Mouse (Mus musculus) heart, adult 2 months (tissue): ENCODE results near the gene Zcchc7. TPM values are rescaled to one million over a fixed set of nuclear protein-coding genes. Genes with fewer than 3 reads are reported as not detected.

Experiments
- DNase-seq, 2 experiments: peaks; one replicate each; pipeline ENCODE4 v3.0.0; 2021
- H3K27ac ChIP-seq: fragments of 200-600 bp; 2 replicates; pipeline ENCODE4 v1.8.1; 2022
- H3K27me3 ChIP-seq: fragments of 200-500 bp; 2 replicates; pipeline ENCODE4 v1.6.1; 2012; ENCODE audit warnings: mild to moderate bottlenecking, low read length, inconsistent platforms, mixed read lengths; ENCODE audit not compliant: control insufficient read depth, insufficient read depth
- H3K36me3 ChIP-seq: fragments of 200-500 bp; 2 replicates; pipeline ENCODE4 v1.6.1; 2012; ENCODE audit warnings: low read length, inconsistent platforms; ENCODE audit not compliant: control insufficient read depth, insufficient read depth
- H3K4me1 ChIP-seq: fragments of 200-500 bp; 2 replicates; pipeline ENCODE4 v1.6.1; 2011; ENCODE audit warnings: low read length; ENCODE audit not compliant: control insufficient read depth, insufficient read depth
- H3K4me3 ChIP-seq: fragments of 200-600 bp; 2 replicates; pipeline ENCODE4 v1.8.1; 2022
- H3K79me2 ChIP-seq: fragments of 200-500 bp; replicated peaks from 2 replicates; pipeline ENCODE4 v1.6.1; 2012; ENCODE audit warnings: mild to moderate bottlenecking, inconsistent platforms, low read length, moderate library complexity, mixed read lengths; ENCODE audit not compliant: control insufficient read depth, insufficient read depth
- H3K9ac ChIP-seq: fragments of 200-500 bp; 2 replicates; pipeline ENCODE4 v1.6.1; 2012; ENCODE audit warnings: low read depth, mild to moderate bottlenecking, control low read depth, inconsistent platforms, low read length, mixed read lengths
- CTCF ChIP-seq: fragments of 200-600 bp; IDR thresholded peaks from 2 replicates; pipeline ENCODE4 v1.8.1; 2022; ENCODE audit warnings: antibody characterized with exemption, mild to moderate bottlenecking, moderate library complexity
- EP300 ChIP-seq: fragments of 200-500 bp; IDR thresholded peaks from 2 replicates; pipeline ENCODE4 v1.6.1; 2011; ENCODE audit warnings: low read depth, low read length, control low read depth; ENCODE audit not compliant: insufficient read depth
- POLR2A ChIP-seq: fragments of 200-500 bp; IDR thresholded peaks from 2 replicates; pipeline ENCODE4 v1.6.1; 2011; ENCODE audit warnings: mild to moderate bottlenecking, low read depth, low read length, control low read depth; ENCODE audit not compliant: insufficient read depth
- WGBS: fragments of 180-500 bp; shearing (Covaris S2); methylation state at CpG from one replicate; pipeline ENCODE4 v1.1.7; 2018; 5-methylcytosine and 5-hydroxymethylcytosine counted together
- intact Hi-C: fragments of 180-260 bp; cut with DNase I; formaldehyde crosslinking; loops from one replicate; pipeline ENCODE4 v1.15.1; 2025
- microRNA-seq, 2 experiments: library from miRNA; unstranded; fragments of <30 nt; microRNA quantifications; one replicate each; pipeline ENCODE4 v1.2.0; 2021
- polyA plus RNA-seq: library from polyadenylated mRNA; depleted of rRNA; stranded (reverse); fragments of >200 nt; gene quantifications from 2 replicates; pipeline ENCODE4 v1.2.3, GENCODE M21; 2012; rRNA removed
- total RNA-seq, 2 experiments: library from RNA; stranded (reverse); gene quantifications; 2 replicates each; pipeline ENCODE4 v1.2.3; 2021

Gene Zcchc7
- total and polyA plus RNA-seq, 3 experiments = 6.7 to 12.9 (median 12.4) TPM

DNA sequence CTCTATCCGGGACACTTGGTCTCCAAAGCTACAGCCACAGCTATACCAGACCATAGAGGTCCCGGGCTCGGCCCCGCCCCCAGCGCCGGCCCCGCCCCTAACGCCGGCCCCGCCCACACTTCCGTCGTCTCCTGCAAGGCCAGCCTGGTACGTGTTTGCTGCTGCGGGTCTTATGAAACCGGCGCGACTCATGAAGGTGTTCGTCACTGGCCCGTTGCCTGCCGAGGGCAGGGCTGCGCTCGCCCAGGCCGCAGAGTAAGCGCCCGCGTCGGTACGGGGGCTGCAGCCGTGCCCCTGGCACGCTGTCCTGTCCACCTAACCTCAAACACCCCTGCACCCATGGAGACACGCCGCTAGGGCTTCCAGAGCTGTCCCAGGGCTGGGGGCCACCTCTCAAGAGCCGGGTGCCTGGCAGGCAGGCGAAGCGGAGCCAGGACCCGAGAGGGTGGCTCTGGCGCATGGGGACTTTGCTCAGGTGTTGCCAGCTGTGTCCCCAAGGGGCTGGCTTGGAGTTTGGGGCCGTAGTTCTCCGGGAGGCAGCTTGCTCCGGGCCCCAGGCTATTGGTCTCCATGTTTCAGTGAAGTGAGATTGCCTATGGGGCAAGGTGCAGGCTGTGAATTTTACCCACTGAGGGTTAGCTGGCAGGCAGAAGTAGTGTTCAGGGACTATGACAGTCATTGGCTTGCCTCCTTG lies 225.8 kb downstream of the Zcchc7 start, which contains the start of gene Grhpr:
TSS of gene Grhpr (plus strand) at position 116 of the 694 bp plus-strand sequence.
- H3K79me2 ChIP-seq = no peaks in the 10 kb centered on the region
- peak; percentile 84 to 87 for DNase-seq
- no peaks in the 10 kb centered on the region for H3K27me3 ChIP-seq
- H3K9ac ChIP-seq = peak within 1 kb of the TSS; percentile 89
- peak within 1 kb of the TSS; percentile 78 for H3K4me3 ChIP-seq
- WGBS = under 1% methylated on average over 40 of the region's 40 CpGs
- intact Hi-C loops = no loop called here
- TF ChIP-seq EP300 = no peak
- TF ChIP-seq CTCF = peak; percentile 62
- peak; percentile 84 for TF ChIP-seq POLR2A
- peaks cover 7% of the 10 kb centered on the region for H3K4me1 ChIP-seq
- no peaks in the 10 kb centered on the region for H3K36me3 ChIP-seq
- peak within 1 kb of the TSS; percentile 89 for H3K27ac ChIP-seq

Small RNA genes within 50 kb of the gene (microRNA-seq; reads per million reads assigned to microRNA genes)
- 0 reads per million in 2 experiments for gene Gm22639

Other genes with a start within 250 kb of the Zcchc7 start
- gene Pax5, start 45.4 kb upstream of the Zcchc7 start, total RNA-seq = 1 to 10 TPM in 1 of 2 experiments, under 1 TPM in 1; 0.68 to 1.5 TPM
- 0.67 and 1.1 TPM in 2 replicates for gene Pax5, start 45.4 kb upstream of the Zcchc7 start, polyA plus RNA-seq
- gene Grhpr, start 225.5 kb downstream of the Zcchc7 start, total RNA-seq = 10 to 100 TPM; 32.2 to 38.4 TPM
- gene Grhpr, start 225.5 kb downstream of the Zcchc7 start, polyA plus RNA-seq = 60.7 and 66.6 TPM in 2 replicates